Mouse (Mus musculus) stomach, postnatal 0 days (tissue): ENCODE measurements around the gene Col4a3bp. TPM values are rescaled to one million over a fixed set of nuclear protein-coding genes. Genes with fewer than 3 reads are reported as not detected.
A peak's percentile ranks its signal among the peaks of the same experiment; 100 is the strongest.

Experiments used
- ATAC-seq: fragments of 200-750 bp; cut with Nextera tagmentation; 2 replicates; pipeline ENCODE4 v1.8.0; 2017; ENCODE audit not compliant: low FRiP score, low TSS enrichment
- DNase-seq: peaks from one replicate; pipeline ENCODE4 v3.0.0-alpha.2; 2016; ENCODE audit warnings: low spot score
- H3K27ac ChIP-seq: fragments of 300-500 bp; sonication (generic); replicated peaks from 2 replicates; pipeline ENCODE4 v1.5.1; 2014; ENCODE audit warnings: mild to moderate bottlenecking, control low read depth
- H3K27me3 ChIP-seq: fragments of 300-500 bp; sonication (generic); 2 replicates; pipeline ENCODE4 v1.6.1; 2014; ENCODE audit warnings: low read length; ENCODE audit not compliant: control insufficient read depth, insufficient read depth
- H3K36me3 ChIP-seq: fragments of 300-500 bp; sonication (generic); 2 replicates; pipeline ENCODE4 v1.6.1; 2014; ENCODE audit warnings: low read length, mixed read lengths; ENCODE audit not compliant: control insufficient read depth, insufficient read depth
- H3K4me1 ChIP-seq: fragments of 300-500 bp; sonication (generic); replicated peaks from 2 replicates; pipeline ENCODE4 v1.6.1; 2014; ENCODE audit warnings: antibody characterized with exemption; ENCODE audit not compliant: control insufficient read depth, insufficient read depth
- H3K4me2 ChIP-seq: fragments of 300-500 bp; sonication (generic); replicated peaks from 2 replicates; pipeline ENCODE4 v1.6.1; 2014; ENCODE audit warnings: low read depth, mild to moderate bottlenecking, control low read depth, moderate library complexity
- H3K4me3 ChIP-seq: fragments of 300-500 bp; sonication (generic); 2 replicates; pipeline ENCODE4 v1.5.1; 2014; ENCODE audit warnings: low read depth, low read length, control low read depth
- H3K9ac ChIP-seq: fragments of 300-500 bp; sonication (generic); 2 replicates; pipeline ENCODE4 v1.6.1; 2014; ENCODE audit warnings: mild to moderate bottlenecking, low read length, control low read depth, mixed read lengths
- H3K9me3 ChIP-seq: fragments of 300-500 bp; sonication (generic); 2 replicates; pipeline ENCODE4 v1.6.1; 2016; ENCODE audit warnings: low read length; ENCODE audit not compliant: control insufficient read depth
- CTCF ChIP-seq: IDR thresholded peaks from 2 replicates; pipeline ENCODE4 v1.5.1; 2016; ENCODE audit warnings: antibody characterized with exemption, low read depth, mild to moderate bottlenecking, moderate library complexity
- EP300 ChIP-seq: optimal IDR thresholded peaks from 2 replicates; pipeline ENCODE3; 2016; ENCODE audit warnings: antibody characterized with exemption
- WGBS: fragments of 180-500 bp; shearing (Covaris S2); extraction: QIAGEN DNeasy Blood & Tissue Kit; methylation state at CpG from one replicate; pipeline ENCODE4 v1.1.7; 2014; 5-methylcytosine and 5-hydroxymethylcytosine counted together
- polyA plus RNA-seq: library from polyadenylated mRNA; unstranded; fragments of >200 nt; fragmentation: Nextera tagmentation; extraction: Ambion mirVana; gene quantifications from 2 replicates; pipeline ENCODE4 v1.2.1, GENCODE M21; 2015

The Col4a3bp gene
- polyA plus RNA-seq, 1 experiment from 2014 or later = 7.0 TPM

- Histone ChIP-seq H3K9ac (no peak overlapping the region), H3K27ac (no peak overlapping the region), H3K36me3 (no peaks in the 10 kb centered on the region), H3K4me2 (no peak overlapping the region), H3K9me3 (no peaks in the 10 kb centered on the region), H3K4me3 (no peak overlapping the region), H3K27me3 (no peaks in the 10 kb centered on the region), H3K4me1 (no peaks in the 10 kb centered on the region; the same call in 1 of the 2 replicates)
- TF ChIP-seq EP300 (no peak), CTCF (no peak)
- ATAC-seq = no peak
- WGBS = 91% methylated on average over 6 of the region's 6 CpGs
- no peak for DNase-seq
Measured at GRCm38 (mm10) chr13:96532176-96532575, 10.2 kb upstream of the Col4a3bp start.

- no peaks in the 10 kb centered on the region; the same call in 1 of the 2 replicates for H3K4me1 ChIP-seq
- no peaks in the 10 kb centered on the region for H3K27me3 ChIP-seq
- no peak for ATAC-seq
- H3K9me3 ChIP-seq = no peaks in the 10 kb centered on the region
- no peak overlapping the region for H3K27ac ChIP-seq
- H3K4me2 ChIP-seq = no peak overlapping the region
- no peak overlapping the region for H3K4me3 ChIP-seq
- WGBS = 86% methylated on average over 2 of the region's 2 CpGs
- TF ChIP-seq EP300 (no peak), CTCF (no peak)
- H3K9ac ChIP-seq = no peak overlapping the region
- no peak for DNase-seq
- H3K36me3 ChIP-seq = no peaks in the 10 kb centered on the region
Measured at GRCm38 (mm10) chr13:96533742-96534141, 8.7 kb upstream of the Col4a3bp start.

- TF ChIP-seq EP300 (no peak), CTCF (no peak)
- H3K9ac ChIP-seq = no peak overlapping the region
- H3K4me1 ChIP-seq = no peaks in the 10 kb centered on the region; the same call in 1 of the 2 replicates
- no peak overlapping the region for H3K4me3 ChIP-seq
- ATAC-seq = no peak
- H3K27me3 ChIP-seq = no peaks in the 10 kb centered on the region
- DNase-seq = no peak
- no peaks in the 10 kb centered on the region for H3K9me3 ChIP-seq
- H3K4me2 ChIP-seq = no peak overlapping the region
- WGBS = 72% methylated on average over 5 of the region's 5 CpGs
- H3K27ac ChIP-seq = no peak overlapping the region
- H3K36me3 ChIP-seq = no peaks in the 10 kb centered on the region
Measured at GRCm38 (mm10) chr13:96536821-96537572, 5.4 kb upstream of the Col4a3bp start.

GRCm38 (mm10) chr13:96538103-96538502 is 4.3 kb upstream of the Col4a3bp start:
- Histone ChIP-seq H3K9ac (no peak overlapping the region), H3K4me3 (no peak overlapping the region), H3K27ac (no peak overlapping the region), H3K4me1 (no peaks in the 10 kb centered on the region), H3K36me3 (no peaks in the 10 kb centered on the region), H3K27me3 (no peaks in the 10 kb centered on the region), H3K9me3 (no peaks in the 10 kb centered on the region), H3K4me2 (no peak overlapping the region)
- WGBS = 55% methylated on average over 3 of the region's 3 CpGs
- TF ChIP-seq CTCF = no peak
- TF ChIP-seq EP300 = no peak
- ATAC-seq = no peak
- no peak for DNase-seq

DNA sequence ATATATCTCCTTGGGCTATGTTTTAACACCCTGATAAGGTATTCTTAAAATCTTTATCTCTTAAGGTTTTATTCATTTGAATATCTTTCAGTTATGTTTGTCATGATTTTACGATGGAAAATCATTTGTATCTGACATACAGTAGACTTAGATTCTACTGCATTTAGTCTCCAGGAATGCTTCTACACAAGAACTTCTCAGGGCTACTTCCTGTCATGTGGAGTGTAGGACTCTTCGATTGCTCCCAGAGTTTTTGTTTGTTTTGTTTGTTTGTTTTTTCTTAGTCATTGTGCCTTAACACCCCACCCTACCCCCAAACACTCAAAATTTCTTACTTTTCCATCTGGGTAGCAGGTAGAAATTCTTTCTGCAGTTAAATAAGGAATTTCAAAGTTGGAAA is 1.0 kb upstream of the Col4a3bp start:
- Histone ChIP-seq H3K9me3 (no peaks in the 10 kb centered on the region), H3K36me3 (no peaks in the 10 kb centered on the region), H3K27ac (no peak overlapping the region), H3K9ac (no peak overlapping the region), H3K4me1 (no peaks in the 10 kb centered on the region), H3K4me3 (peak overlapping the region; percentile 99), H3K27me3 (no peaks in the 10 kb centered on the region), H3K4me2 (peak overlapping the region; percentile 63)
- WGBS = 11% methylated on average over 2 of the region's 2 CpGs
- DNase-seq (no peak), ATAC-seq (no peak)
- TF ChIP-seq CTCF (no peak), EP300 (no peak)
